Mouse (Mus musculus) brain, embryonic 14.5 days (tissue): ENCODE measurements at regions not wholly inside any gene's neighbourhood (a gene's known extent, or its start where the extent isn't known, plus 50 kb on each side); places are given as distances from the start of the nearest gene placed in this dataset.

Experiments
- CTCF ChIP-seq: fragments of 200-500 bp; IDR thresholded peaks from 2 replicates; pipeline ENCODE4 v1.5.1; 2012; ENCODE audit warnings: inconsistent platforms, mild to moderate bottlenecking, moderate library complexity, borderline replicate concordance; ENCODE audit not compliant: insufficient read depth, insufficient read length; ENCODE audit errors: extremely low read depth
- POLR2A ChIP-seq: fragments of 200-500 bp; IDR thresholded peaks from 2 replicates; pipeline ENCODE4 v1.6.1; 2012; ENCODE audit warnings: mild to moderate bottlenecking, inconsistent platforms, borderline replicate concordance; ENCODE audit not compliant: poor library complexity, insufficient read depth, insufficient read length, severe bottlenecking; ENCODE audit errors: extremely low read depth

DNA sequence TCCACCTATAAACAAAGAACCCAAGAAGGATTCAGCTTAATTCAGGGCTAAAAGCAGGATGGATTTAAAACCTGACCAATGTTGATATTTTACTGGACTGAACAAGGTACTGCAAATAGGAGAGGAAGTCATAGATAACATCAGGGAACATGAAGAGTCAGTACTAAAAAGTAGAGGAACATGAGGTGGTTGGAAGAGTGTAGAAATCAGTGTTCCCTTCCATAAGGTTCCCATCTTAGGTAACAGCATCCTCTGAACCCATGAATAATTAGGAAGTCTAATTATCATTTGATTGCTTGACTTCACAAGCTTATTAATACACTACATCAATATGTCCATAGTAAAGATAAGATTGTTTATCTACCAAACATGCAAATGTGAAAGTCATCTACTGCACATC, 277.8 kb upstream of the Ngly1 start:
- TF ChIP-seq CTCF (no peak), POLR2A (no peak)
